Mouse (Mus musculus) kidney, adult 18-20 months (tissue): Measurements from ENCODE around the gene Ttll12.

ENCODE experiments used
- DNase-seq: peaks from one replicate; pipeline ENCODE4 v3.0.0; 2021

The Ttll12 gene

GRCm38 (mm10) chr15:83562626-83563270 is 32.2 kb downstream of the Ttll12 start:
- peak; percentile 84 for DNase-seq

DNA sequence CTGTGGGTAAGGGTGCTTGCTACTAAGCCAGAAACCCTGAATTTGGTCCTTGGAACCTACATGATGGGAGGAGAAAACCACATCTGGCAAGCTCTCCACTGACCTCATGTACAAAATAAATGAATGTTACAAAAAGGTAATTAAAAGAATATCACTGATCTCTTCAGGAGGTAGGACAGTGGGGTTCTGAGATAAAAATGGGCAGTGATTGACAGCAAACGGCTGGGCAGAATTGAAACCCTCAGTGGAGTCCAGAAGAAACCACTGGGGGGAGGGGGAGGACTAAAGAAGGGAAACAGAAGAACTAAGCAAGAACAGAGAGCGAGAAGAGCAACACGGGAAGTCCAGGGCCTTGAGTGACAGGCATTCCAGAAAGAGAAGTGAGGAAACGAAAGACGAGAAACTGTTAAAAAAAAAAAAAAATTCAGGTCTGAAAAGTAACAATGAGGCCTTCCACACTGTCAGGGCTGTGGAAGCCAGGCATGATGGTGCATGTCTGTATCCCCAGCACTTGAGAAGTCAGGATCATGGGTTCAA is 33.9 kb downstream of the Ttll12 start:
- no peak for DNase-seq

- DNase-seq = peak; percentile 88
These were observed 39.6 kb downstream of the Ttll12 start for GRCm38 (mm10) chr15:83555161-83555974.

GRCm38 (mm10) chr15:83553831-83554230 is 41.1 kb downstream of the Ttll12 start:
- DNase-seq = no peak

DNA sequence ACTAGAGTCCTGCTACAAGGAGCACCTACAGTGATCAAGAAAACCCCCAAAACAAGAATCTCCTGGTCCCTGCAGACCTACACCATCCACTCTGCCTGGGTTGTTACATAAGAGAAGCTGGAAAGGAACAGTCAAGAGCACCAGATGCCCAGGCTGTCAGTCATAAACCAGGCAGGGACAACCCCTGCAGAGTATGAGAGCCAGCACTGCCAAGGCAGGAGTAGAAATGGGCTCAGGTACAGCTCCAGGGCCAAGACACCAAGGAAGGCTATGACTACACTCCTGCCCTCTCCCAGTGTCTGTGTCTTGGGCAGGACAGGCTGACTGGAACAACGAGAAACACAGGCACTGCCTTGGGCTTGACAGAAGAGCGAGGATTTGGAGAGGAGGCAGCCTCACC is 44.8 kb downstream of the Ttll12 start:
- DNase-seq = no peak

- no peak for DNase-seq
These were observed 47.8 kb downstream of the Ttll12 start for GRCm38 (mm10) chr15:83547144-83547543.

- DNase-seq = no peak
These were observed 48.9 kb downstream of the Ttll12 start for GRCm38 (mm10) chr15:83546029-83546428.

DNA sequence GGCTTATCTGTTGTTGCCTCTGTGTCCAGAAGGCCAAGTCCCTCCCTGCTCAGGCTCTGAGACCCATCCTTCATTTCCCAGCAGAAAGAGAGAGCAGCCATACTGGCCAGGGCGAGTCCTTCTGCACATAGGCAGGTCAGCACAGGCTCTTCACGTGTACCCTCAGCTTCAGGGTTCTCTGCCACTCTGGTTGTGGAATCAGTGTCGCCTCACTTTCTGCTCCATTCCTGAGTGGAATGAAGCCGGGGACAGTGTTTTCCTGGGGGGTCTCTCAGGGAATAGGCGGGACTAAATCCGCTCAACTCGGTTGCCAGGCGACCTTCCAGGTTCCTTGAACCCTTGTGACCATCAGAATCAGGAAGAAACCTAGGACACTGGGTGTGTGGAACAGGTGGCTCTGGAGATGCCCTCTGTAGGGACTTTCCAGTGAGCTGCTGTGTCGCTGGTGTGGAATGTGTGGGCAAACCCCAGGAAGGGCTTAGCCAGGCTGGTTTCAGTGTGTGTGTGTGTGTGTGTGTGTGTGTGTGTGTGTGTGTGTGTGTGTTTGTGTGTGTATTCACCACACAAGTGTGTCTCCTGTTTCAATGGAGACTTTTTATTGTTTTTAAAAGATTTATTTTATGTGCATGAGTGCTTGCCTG is 53.2 kb downstream of the Ttll12 start:
- no peak for DNase-seq

DNA sequence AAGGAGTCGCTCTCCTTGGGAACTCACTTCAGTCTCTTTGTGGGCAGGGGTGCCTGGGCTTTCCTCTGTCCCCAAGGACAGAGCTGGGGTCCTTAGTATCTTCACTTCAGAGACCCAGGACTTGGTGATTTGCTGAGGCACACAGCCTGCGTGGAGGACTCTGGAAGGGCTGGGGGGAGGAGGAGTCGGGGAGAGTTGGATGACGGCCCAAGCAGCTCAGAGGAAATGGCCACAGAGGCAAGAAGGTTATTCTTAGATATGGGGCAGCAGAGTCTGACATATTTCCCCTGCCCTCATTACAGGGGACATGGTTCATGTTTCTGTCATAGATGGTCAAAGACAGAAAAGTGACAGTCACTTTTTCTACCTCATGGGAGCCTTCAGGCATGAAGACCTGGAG is 55.1 kb downstream of the Ttll12 start:
- DNase-seq = peak; percentile 72

GRCm38 (mm10) chr15:83538855-83539254 is 56.1 kb downstream of the Ttll12 start:
- no peak for DNase-seq

GRCm38 (mm10) chr15:83535890-83536231 is 59.1 kb downstream of the Ttll12 start:
- DNase-seq = no peak

GRCm38 (mm10) chr15:83534960-83535889 is 59.7 kb downstream of the Ttll12 start:
- DNase-seq = no peak

GRCm38 (mm10) chr15:83532606-83533005 is 62.4 kb downstream of the Ttll12 start:
- DNase-seq = no peak

- no peak for DNase-seq
These were observed 62.9 kb downstream of the Ttll12 start for GRCm38 (mm10) chr15:83531961-83532469.

DNA sequence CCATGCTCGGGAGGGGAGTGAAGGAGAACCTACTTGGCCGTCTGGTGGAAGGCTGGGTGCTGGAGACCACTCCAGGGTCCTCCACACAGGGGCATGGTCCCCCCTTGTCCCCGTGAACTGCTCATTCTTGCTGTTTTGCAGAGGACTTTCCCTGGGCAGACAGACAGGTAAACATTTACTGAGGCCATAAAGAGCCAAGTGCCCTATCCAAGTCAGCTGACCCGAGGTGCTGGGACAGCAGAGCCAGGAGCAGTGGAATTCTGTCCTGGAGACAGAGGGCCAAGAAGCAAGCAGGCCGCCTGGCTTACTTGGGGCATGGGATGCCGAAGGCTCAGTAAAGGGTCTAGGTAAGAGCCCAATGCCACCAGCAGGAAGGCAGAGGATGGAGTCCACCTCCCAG is 64.3 kb downstream of the Ttll12 start:
- no peak for DNase-seq

GRCm38 (mm10) chr15:83530233-83530632 is 64.7 kb downstream of the Ttll12 start:
- DNase-seq = peak; percentile 67

- peak; percentile 66 for DNase-seq
These were observed 65.2 kb downstream of the Ttll12 start for GRCm38 (mm10) chr15:83529765-83530164.

GRCm38 (mm10) chr15:83528892-83529291 is 66.1 kb downstream of the Ttll12 start:
- DNase-seq = peak; percentile 53

GRCm38 (mm10) chr15:83527747-83528146 is 67.2 kb downstream of the Ttll12 start:
- no peak for DNase-seq

DNA sequence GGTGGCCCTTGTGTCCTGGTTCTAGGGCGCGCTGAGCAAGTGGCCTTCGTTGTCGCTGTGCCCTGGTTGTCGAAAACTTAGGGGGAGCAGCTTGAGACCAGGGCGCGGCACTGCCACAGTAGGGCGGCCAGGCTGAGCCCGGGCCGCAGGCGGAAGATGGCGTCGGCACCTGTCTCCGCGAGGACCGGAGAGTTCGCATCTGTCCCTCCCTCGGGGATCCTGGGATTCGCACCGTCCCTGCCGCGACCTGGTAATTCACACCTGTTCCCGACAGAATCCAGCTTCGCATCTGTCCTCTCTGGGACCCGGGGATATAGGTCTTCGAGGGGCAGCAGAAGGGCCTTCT is 67.9 kb downstream of the Ttll12 start:
- no peak for DNase-seq

DNA sequence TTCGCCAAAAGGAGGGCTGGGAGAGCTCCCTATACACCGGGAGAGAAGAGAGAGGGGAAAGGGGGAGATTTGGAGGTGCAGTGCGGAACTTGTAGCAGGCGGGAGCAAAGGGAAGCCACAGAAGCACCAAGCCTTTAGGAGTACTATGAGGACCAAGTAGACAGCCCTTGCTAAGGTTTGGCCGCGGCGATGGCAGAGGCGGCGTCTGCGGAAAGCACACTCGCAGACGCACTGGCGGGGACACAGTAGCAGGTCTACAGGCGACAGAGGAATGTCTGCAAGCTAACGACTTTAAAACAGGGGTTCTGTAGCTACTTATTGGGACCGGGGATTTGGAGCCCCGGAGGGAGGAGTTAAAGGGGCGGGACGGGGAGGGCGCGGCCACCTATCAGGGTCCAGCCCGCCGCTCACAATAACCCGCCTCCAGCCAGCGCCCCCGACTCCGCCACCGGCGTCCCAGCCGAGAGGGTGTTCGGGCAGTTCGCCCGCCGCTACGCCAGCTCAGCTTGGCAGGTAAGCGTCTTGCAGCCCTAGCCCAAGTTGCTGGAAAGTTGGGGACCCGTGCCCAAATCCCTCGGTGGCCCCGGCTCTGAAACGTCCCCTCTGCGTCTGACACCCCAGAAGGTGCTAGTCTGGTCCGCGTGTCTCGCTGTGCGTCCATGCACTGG is 68.4 kb downstream of the Ttll12 start, which contains the start of gene Bik:
Bik (plus strand) TSS at position 439 of the 668 bp plus-strand sequence.
- DNase-seq = peak; percentile 79
